Mouse (Mus musculus) limb, embryonic 12.5 days (tissue): Measurements from ENCODE around the gene Hoxa1. TPM values are rescaled to one million over a fixed set of nuclear protein-coding genes. Genes with fewer than 3 reads are reported as not detected.
A peak's percentile ranks its signal among the peaks of the same experiment; 100 is the strongest.

Source experiments
- ATAC-seq: fragments of 200-750 bp; cut with Nextera tagmentation; 2 replicates; pipeline ENCODE4 v1.8.0; 2017; ENCODE audit warnings: low read depth, moderate TSS enrichment; ENCODE audit not compliant: insufficient number of reproducible peaks, insufficient read depth, low FRiP score, low TSS enrichment
- H3K27ac ChIP-seq: fragments of 300-500 bp; sonication (generic); 2 replicates; pipeline ENCODE4 v1.5.1; 2016; ENCODE audit warnings: mild to moderate bottlenecking, moderate library complexity
- H3K27me3 ChIP-seq: fragments of 300-500 bp; sonication (generic); 2 replicates; pipeline ENCODE4 v1.6.1; 2016; ENCODE audit warnings: mild to moderate bottlenecking, moderate library complexity
- H3K36me3 ChIP-seq: fragments of 300-500 bp; sonication (generic); 2 replicates; pipeline ENCODE4 v1.6.1; 2016; ENCODE audit warnings: mild to moderate bottlenecking, moderate library complexity
- H3K4me1 ChIP-seq: fragments of 300-500 bp; sonication (generic); replicated peaks from 2 replicates; pipeline ENCODE4 v1.6.1; 2016
- H3K4me2 ChIP-seq: fragments of 300-500 bp; sonication (generic); 2 replicates; pipeline ENCODE4 v1.6.1; 2016; ENCODE audit warnings: mild to moderate bottlenecking, moderate library complexity
- H3K4me3 ChIP-seq: fragments of 300-500 bp; sonication (generic); replicated peaks from 2 replicates; pipeline ENCODE4 v1.5.1; 2016; ENCODE audit warnings: mild to moderate bottlenecking
- H3K9ac ChIP-seq: fragments of 300-500 bp; sonication (generic); replicated peaks from 2 replicates; pipeline ENCODE4 v1.6.1; 2016; ENCODE audit warnings: mild to moderate bottlenecking, moderate library complexity
- H3K9me3 ChIP-seq: fragments of 300-500 bp; sonication (generic); 2 replicates; pipeline ENCODE4 v1.6.1; 2016; ENCODE audit warnings: mild to moderate bottlenecking, moderate library complexity
- WGBS: fragments of 180-500 bp; shearing (Covaris S2); methylation state at CpG from one replicate; pipeline ENCODE4 v1.1.7; 2016; 5-methylcytosine and 5-hydroxymethylcytosine counted together
- polyA plus RNA-seq: library from polyadenylated mRNA; unstranded; fragments of >200 nt; fragmentation: Nextera tagmentation; extraction: Ambion mirVana; gene quantifications from 2 replicates; pipeline ENCODE4 v1.2.1, GENCODE M21; 2016

Hoxa1 gene
- polyA plus RNA-seq, 1 experiment from 2014 or later, result 0.58 TPM

GRCm38 (mm10) chr6:52178918-52179665, 21.0 kb upstream of the Hoxa1 start:
- Histone ChIP-seq H3K9ac (peak overlapping the region; percentile 34; the same call in 1 of the 2 replicates), H3K36me3 (peaks cover 9% of the 10 kb centered on the region; the same call in 1 of the 2 replicates), H3K4me2 (peak overlapping the region; percentile 35), H3K27ac (0 out of 2 replicates have a peak overlapping the region, but pooled peaks have one; percentile 18), H3K4me1 (peaks cover 87% of the 10 kb centered on the region), H3K27me3 (peaks cover 78% of the 10 kb centered on the region), H3K9me3 (no peaks in the 10 kb centered on the region), H3K4me3 (peak overlapping the region; percentile 10; the same call in 1 of the 2 replicates)
- no peak for ATAC-seq
- 14% methylated on average over 4 of the region's 4 CpGs for WGBS

GRCm38 (mm10) chr6:52177806-52178205, 19.7 kb upstream of the Hoxa1 start:
- 0 out of 2 replicates have a peak overlapping the region, but pooled peaks have one; percentile 5 for H3K27ac ChIP-seq
- peak overlapping the region; percentile 51; the same call in 1 of the 2 replicates for H3K4me3 ChIP-seq
- H3K9me3 ChIP-seq, result no peaks in the 10 kb centered on the region
- 7% methylated on average over 9 of the region's 9 CpGs for WGBS
- H3K36me3 ChIP-seq, result 0 out of 2 replicates have a peak, but pooled peaks cover 9% of the 10 kb centered on the region
- no peak for ATAC-seq
- H3K9ac ChIP-seq, result peak overlapping the region; percentile 37; the same call in 1 of the 2 replicates
- peak overlapping the region; percentile 89 for H3K4me2 ChIP-seq
- peaks cover 67% of the 10 kb centered on the region for H3K27me3 ChIP-seq
- peaks cover 85% of the 10 kb centered on the region for H3K4me1 ChIP-seq

GRCm38 (mm10) chr6:52177061-52177735, 19.1 kb upstream of the Hoxa1 start, which contains the start of gene 5730596B20Rik:
Gene 5730596B20Rik, plus strand, starts transcription at chr6:52177498.
- 2% methylated on average over 36 of the region's 36 CpGs for WGBS
- Histone ChIP-seq H3K4me1 (peaks cover 87% of the 10 kb centered on the region), H3K4me2 (peak within 1 kb of the TSS; percentile 89), H3K9ac (peak within 1 kb of the TSS; percentile 37), H3K27me3 (peaks cover 68% of the 10 kb centered on the region), H3K4me3 (peak within 1 kb of the TSS; percentile 51), H3K9me3 (no peaks in the 10 kb centered on the region), H3K27ac (peak within 1 kb of the TSS; percentile 50; the same call in 1 of the 2 replicates), H3K36me3 (0 out of 2 replicates have a peak, but pooled peaks cover 9% of the 10 kb centered on the region)
- ATAC-seq, result no peak

- peak overlapping the region; percentile 89 for H3K4me2 ChIP-seq
- H3K27me3 ChIP-seq, result peaks cover 69% of the 10 kb centered on the region
- H3K9me3 ChIP-seq, result no peaks in the 10 kb centered on the region
- H3K4me3 ChIP-seq, result peak overlapping the region; percentile 51
- no peak for ATAC-seq
- peak overlapping the region; percentile 50; the same call in 1 of the 2 replicates for H3K27ac ChIP-seq
- WGBS, result 4% methylated on average over 6 of the region's 6 CpGs
- H3K4me1 ChIP-seq, result peaks cover 90% of the 10 kb centered on the region
- no peak overlapping the region for H3K9ac ChIP-seq
- 0 out of 2 replicates have a peak, but pooled peaks cover 4% of the 10 kb centered on the region for H3K36me3 ChIP-seq
Observed at GRCm38 (mm10) chr6:52176391-52176790, 18.3 kb upstream of the Hoxa1 start.

- H3K27me3 ChIP-seq, result peaks cover 69% of the 10 kb centered on the region
- peak overlapping the region; percentile 78 for H3K27ac ChIP-seq
- H3K9me3 ChIP-seq, result no peaks in the 10 kb centered on the region
- H3K4me1 ChIP-seq, result peaks cover 91% of the 10 kb centered on the region
- H3K4me2 ChIP-seq, result peak overlapping the region; percentile 89
- H3K9ac ChIP-seq, result peak overlapping the region; percentile 74
- no peak for ATAC-seq
- WGBS, result 1% methylated on average over 15 of the region's 35 CpGs
- no peaks in the 10 kb centered on the region for H3K36me3 ChIP-seq
- H3K4me3 ChIP-seq, result peak overlapping the region; percentile 51
Observed at GRCm38 (mm10) chr6:52175864-52176263, 17.7 kb upstream of the Hoxa1 start.

DNA sequence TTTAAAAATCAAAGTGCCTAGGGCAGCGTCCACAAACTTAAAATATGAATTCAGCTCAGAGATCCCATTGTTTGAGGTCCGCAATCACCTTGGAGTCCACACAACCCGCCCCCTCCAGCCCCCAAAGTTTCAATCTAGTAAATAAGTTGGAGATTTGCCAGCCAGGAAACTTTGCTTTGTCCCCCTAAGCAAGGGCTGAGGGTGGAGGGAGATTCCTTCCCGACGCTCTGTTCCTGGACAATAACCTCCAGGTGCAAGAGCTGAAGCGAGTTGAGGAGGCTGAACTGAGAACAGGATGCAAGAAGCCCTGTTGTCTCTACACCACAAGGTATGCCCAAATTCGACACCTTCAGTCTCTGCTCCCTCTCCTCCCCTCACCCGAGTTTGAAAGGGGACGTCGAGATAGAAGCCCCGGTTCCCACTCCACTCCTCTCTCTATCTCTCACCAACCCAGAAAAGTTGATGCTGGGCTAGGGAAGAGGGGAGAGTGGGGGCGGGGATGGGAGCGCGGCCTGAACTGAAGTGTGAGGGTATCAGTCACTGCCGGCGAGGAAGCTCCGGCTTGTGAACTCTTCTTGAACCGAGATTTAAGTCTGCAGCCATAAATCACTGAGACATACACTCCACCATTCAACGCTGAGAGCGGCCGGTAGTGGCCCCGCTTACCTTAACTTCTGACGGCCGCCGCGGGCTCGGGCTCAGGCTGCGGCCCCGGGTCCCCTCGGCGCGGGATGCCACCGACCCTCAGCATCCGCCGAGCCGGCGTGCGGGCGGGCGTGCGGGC, 17.0 kb upstream of the Hoxa1 start:
- 4% methylated on average over 41 of the region's 41 CpGs for WGBS
- H3K27me3 ChIP-seq, result peaks cover 69% of the 10 kb centered on the region
- peaks cover 91% of the 10 kb centered on the region for H3K4me1 ChIP-seq
- peak overlapping the region; percentile 74 for H3K9ac ChIP-seq
- peaks cover 5% of the 10 kb centered on the region; the same call in 1 of the 2 replicates for H3K36me3 ChIP-seq
- ATAC-seq, result no peak
- no peaks in the 10 kb centered on the region for H3K9me3 ChIP-seq
- H3K4me3 ChIP-seq, result peak overlapping the region; percentile 51
- H3K27ac ChIP-seq, result peak overlapping the region; percentile 78
- peak overlapping the region; percentile 89 for H3K4me2 ChIP-seq

DNA sequence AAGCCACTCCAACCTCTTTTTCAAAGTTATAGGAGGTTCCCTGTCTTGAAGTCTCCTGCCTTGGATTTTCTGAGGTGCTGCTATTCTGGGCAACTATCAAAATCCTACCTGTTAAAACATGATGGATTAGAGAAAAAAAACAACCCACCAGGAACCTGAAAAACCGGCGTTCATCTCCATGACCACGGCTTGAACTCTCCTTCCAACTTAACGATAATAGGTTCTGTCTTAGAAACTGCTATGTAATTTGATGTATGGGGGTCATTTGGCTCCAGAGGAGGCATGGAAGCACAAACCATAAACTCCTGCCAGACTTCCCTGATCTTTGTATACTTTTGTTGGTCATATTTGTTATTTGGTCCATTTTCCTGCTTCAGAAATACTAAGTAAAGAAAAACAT, 15.5 kb upstream of the Hoxa1 start:
- no peak for ATAC-seq
- Histone ChIP-seq H3K27me3 (peaks cover 64% of the 10 kb centered on the region), H3K4me2 (0 out of 2 replicates have a peak overlapping the region, but pooled peaks have one; percentile 68), H3K4me3 (no peak overlapping the region), H3K9ac (no peak overlapping the region), H3K9me3 (no peaks in the 10 kb centered on the region), H3K36me3 (peaks cover 13% of the 10 kb centered on the region; the same call in 1 of the 2 replicates), H3K27ac (no peak overlapping the region), H3K4me1 (peaks cover 87% of the 10 kb centered on the region)
- 6% methylated on average over 4 of the region's 4 CpGs for whole genome bisulfite sequencing

DNA sequence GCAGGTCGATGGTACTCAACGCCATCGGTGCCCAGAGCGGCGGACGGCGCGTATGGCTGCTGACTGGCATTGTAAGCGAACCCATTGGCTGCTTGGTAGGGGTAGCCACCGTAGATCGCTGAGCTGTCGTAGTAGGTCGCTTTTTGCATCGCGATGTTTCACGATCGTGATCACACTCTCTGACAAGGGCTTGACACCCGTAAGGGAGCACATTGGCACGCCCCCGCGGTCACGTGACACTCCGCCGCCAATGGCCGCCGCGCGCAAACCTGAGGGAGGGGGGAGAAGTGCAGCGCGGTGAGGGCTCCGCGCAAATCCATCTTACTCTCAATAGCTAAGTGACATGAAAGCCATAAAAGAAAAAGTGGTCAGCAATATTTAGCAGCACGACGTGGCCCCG, 14.4 kb upstream of the Hoxa1 start:
- peak overlapping the region; percentile 72 for H3K27ac ChIP-seq
- WGBS, result 1% methylated on average over 35 of the region's 35 CpGs
- H3K9me3 ChIP-seq, result no peaks in the 10 kb centered on the region
- peaks cover 14% of the 10 kb centered on the region; the same call in 1 of the 2 replicates for H3K36me3 ChIP-seq
- H3K4me2 ChIP-seq, result peak overlapping the region; percentile 68
- peak overlapping the region; percentile 34 for H3K4me3 ChIP-seq
- peaks cover 81% of the 10 kb centered on the region for H3K4me1 ChIP-seq
- H3K9ac ChIP-seq, result peak overlapping the region; percentile 42; the same call in 1 of the 2 replicates
- peaks cover 69% of the 10 kb centered on the region for H3K27me3 ChIP-seq
- ATAC-seq, result peak; percentile 61; the same call in 1 of the 2 replicates

DNA sequence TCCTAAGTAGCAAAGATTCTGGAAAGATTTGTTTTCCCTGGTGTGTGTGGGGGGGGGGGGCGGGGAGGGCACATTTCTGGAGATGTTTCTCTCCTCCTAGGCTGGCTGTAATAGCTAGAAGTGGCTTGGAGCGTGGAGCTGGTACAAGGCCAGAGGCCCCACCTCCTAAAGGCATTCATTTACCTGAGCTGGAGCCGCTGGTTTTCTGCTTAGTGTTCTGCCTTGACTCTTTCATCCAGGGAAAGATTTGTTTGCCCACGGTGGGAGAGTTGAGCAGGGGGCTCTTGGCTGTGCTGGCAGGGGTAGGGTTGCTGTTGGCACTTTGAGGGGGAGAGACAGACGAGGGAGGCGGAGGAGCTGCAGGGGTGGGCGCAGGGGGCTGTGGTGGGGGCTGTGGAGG, 13.8 kb upstream of the Hoxa1 start:
- Histone ChIP-seq H3K27ac (peak overlapping the region; percentile 72), H3K9me3 (no peaks in the 10 kb centered on the region), H3K27me3 (peaks cover 70% of the 10 kb centered on the region), H3K4me3 (peak overlapping the region; percentile 34), H3K9ac (peak overlapping the region; percentile 42; the same call in 1 of the 2 replicates), H3K36me3 (peaks cover 14% of the 10 kb centered on the region; the same call in 1 of the 2 replicates), H3K4me1 (peaks cover 76% of the 10 kb centered on the region), H3K4me2 (peak overlapping the region; percentile 68)
- 18% methylated on average over 7 of the region's 7 CpGs for WGBS
- no peak for ATAC-seq

DNA sequence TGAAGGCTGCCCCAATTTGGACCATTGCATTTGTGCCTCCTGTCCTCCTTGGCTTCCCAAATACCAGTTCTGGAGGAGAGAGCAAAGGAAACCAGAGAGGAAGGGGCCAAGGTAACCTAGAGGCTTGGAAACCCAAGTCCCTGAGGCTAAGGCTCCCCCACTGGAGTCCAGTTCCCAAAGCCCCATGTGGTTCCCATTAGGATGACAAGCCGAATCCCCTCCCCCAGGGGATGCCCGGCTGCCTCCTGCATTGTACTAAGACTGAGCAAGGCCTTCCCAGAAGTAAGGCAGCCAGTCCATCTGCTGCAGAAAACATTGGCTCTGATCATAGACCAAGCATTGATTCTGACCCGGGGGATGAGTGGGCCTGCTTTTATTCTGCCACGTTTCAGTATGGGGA, 13.2 kb upstream of the Hoxa1 start:
- no peak for ATAC-seq
- Histone ChIP-seq H3K9ac (no peak overlapping the region), H3K9me3 (no peaks in the 10 kb centered on the region), H3K27me3 (peaks cover 70% of the 10 kb centered on the region), H3K4me2 (peak overlapping the region; percentile 68), H3K27ac (peak overlapping the region; percentile 72; the same call in 1 of the 2 replicates), H3K4me3 (no peak overlapping the region), H3K4me1 (peaks cover 72% of the 10 kb centered on the region), H3K36me3 (peaks cover 14% of the 10 kb centered on the region; the same call in 1 of the 2 replicates)
- WGBS, result 6% methylated on average over 4 of the region's 4 CpGs
